Mouse (Mus musculus) left cerebral cortex, postnatal 14 days (tissue): Measurements from ENCODE around the gene Mmp9. TPM values are rescaled to one million over a fixed set of nuclear protein-coding genes. Genes with fewer than 3 reads are reported as not detected.
A peak's percentile ranks its signal among the peaks of the same experiment; 100 is the strongest.

Source experiments
- DNase-seq, 2 experiments: peaks; one replicate each; pipeline ENCODE4 v3.0.0; 2021 to 2022; ENCODE audit warnings: low spot score in 2 of 2, mixed read lengths in 1 of 2
- intact Hi-C: fragments of 180-260 bp; cut with DNase I; formaldehyde crosslinking; loops from one replicate; pipeline ENCODE4 v1.15.1; 2025
- total RNA-seq, 2 experiments: library from RNA; stranded (reverse); gene quantifications; 2 replicates each; pipeline ENCODE4 v1.2.3; 2021

Gene Mmp9
- total RNA-seq, 2 experiments from 2014 or later = 1.4 to 1.9 TPM

DNA sequence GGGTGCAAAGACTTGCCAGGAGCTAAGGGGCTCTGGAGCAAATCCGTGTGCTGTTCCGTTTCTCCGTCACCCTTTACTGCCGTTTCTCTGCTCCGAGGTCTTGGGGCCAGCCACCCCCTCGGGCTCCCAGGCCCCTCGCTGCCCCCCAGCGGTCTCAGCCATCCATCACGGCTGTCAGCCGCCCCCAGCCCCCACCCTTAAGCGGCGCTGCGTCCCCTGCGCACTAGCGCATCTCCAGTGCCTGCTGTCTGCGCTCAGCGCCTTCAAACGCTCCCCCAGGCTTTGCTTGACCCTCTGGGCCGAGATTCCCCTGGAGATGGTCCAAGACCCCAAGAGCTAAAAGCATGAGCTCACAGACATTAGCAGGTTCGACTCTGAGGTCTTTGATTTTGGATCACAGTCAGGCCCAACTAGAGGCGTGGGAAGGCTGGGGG lies 28.8 kb downstream of the Mmp9 start:
- intact Hi-C loops = loop anchor here (10.0 kb wide), 1 partner anchor 315 kb away; the partner anchor contains the start of gene Slc35c2
- peak in 1 of 2 experiments; percentile 61 for DNase-seq

DNA sequence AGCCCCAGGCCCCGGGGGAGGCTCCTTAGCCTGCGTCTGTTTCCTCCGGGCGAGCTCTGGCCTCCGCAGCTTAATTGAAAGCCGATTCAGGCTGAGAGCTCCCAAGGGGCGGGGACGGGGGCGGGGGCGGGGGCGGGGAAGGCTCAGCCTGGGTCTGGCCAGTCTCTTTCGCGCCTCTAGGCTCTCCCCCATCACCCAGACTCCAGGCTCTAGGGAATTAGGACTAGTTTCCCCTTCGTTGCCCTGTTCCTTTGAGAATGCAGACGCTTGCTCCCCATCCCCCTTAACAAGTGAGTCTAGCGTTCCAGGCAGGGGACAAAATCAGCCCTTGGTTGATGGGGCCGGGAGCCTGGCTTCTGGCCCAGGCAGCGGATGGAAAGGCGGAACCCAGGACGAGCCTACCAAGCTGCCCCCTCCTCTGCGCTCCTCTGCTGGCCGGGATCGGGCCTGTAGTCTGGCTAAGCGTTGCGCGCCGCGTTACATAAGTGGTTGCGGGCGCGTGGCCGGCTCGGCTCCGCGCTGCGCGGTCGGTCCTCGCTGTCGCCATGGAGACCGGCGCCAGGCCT lies 30.1 kb downstream of the Mmp9 start:
- intact Hi-C loops = no loop called here
- DNase-seq = peak in 1 of 2 experiments; percentile 68

DNA sequence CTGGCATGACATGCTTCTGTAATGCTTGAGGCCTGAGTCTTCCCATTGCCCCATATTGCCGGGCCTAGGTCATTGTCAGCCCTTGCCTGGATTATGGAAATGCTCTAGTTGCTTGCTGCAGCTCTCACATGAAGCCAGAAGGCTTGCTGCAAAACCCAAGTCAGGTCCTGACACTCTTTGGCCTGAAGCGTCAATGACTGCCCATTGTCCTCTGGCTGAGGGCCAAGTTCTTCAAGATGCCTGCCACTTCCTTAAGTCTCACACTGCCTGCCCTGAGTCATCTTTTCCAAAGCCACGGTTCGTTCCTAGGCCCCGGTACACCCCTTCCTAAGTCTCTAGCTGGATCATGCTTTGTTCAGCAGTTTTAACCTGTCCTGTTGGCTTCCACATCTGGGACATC lies 32.1 kb downstream of the Mmp9 start:
- no peak for DNase-seq
- intact Hi-C loops = no loop called here

DNA sequence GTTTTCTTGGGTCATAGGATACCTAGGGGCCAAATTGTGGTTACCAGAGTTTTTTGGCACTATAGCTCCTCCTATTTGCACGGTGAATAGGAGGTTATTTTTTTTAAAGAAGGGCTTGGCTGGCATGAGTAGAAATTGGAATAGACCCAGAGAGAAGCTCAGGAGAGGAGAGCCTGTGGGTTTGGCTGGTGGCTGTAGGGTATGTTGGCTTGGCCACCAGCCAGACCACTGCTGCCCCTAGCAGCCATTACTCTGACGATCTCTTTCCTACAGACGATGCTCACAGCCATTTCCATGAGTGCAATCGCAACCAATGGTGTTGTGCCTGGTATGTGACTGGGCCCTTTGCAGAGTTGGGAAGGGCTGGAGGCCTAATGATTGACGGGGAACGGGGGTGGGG lies 35.0 kb downstream of the Mmp9 start:
- DNase-seq = no peak
- intact Hi-C loops = no loop called here

DNA sequence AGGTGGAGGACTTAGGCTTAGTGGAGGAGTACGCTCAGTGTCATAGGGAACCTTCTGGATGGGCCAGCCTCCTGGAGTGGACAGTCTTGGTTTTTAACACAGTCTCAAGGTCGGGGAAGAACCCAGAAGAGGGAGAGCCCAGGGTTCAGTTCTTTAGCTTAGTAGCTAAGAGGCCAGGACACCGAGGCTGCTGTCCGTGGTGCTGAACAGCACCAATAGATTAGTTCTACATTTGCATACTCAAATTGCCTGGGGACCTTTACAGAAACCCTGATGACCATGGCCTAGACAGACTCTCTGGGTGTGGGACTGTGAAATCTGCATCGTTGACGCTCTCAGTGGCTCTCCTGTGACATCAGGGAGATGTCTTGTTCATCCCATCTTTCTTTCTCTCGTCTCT lies 39.2 kb downstream of the Mmp9 start:
- DNase-seq = no peak
- intact Hi-C loops = no loop called here

DNA sequence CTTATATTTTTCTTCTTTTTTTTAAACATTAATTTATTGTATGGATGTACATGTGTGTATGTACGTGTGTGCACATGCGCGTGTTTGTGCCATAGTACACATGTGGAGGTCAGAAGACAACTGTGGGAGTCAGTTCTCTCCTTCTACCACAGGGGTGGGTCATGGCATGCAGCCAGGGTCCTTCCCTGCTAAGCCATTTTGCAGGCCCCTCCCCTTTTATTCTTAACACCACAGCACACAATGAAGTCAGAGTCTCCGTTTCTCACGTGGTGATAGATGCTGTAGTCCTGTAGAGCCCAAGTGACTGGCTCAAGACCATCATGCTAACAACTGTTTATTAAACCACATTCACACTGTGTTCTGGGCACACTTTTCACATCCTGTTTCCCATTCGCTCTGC lies 45.4 kb downstream of the Mmp9 start:
- no peak for DNase-seq
- intact Hi-C loops = no loop called here

DNA sequence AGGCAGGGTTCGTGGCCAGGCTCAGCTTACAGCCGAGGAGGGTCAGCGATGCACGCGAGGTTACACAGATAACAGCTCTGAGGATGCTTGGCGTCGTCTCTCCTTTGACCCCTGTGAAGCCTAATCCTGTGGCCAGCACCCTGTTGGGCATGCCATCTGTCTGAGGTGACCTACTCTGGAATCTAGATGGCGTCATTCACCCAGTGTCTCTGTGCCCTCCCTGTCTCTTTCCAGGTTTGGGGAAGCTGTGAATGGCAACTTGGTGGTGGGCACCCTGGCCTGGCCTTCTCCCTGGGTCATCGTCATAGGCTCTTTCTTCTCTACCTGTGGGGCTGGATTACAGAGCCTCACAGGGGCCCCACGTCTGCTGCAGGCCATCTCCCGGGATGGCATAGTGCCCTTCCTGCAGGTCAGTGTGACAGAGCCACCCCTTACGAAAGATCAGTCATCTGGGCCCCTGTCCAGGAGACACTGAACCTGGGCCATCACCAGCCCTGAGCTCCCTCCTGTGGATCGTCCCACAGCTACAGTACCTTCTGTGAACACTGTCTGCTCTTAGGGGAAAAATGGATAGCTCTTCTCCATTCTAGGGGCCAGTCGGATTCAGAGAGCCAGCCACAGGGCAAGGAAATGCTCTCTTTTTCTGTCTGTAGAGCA lies 45.9 kb downstream of the Mmp9 start:
- DNase-seq = no peak

DNA sequence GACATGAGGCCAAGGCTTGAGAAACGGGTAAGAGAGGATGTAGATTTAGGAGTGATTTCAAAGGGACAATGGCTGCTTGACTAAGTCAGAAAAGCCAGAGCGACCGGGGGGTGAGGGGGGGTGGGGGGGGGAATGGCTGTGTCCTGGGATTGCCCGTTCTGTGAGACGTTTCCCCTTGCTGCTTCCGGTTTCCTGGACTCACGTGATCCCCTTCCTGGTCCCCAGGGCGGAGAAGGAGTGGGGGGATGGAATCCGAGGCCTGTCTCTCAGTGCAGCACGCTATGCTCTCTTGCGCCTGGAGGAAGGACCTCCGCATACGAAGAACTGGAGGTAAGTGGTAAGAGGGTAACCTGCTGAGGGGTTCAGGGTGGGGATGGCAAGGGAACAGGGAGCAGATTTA lies 48.2 kb downstream of the Mmp9 start:
- intact Hi-C loops = no loop called here
- DNase-seq = no peak

More for the DNA sequence above, 45.9 kb downstream of the Mmp9 start:
- intact Hi-C loops = no loop called here

DNA sequence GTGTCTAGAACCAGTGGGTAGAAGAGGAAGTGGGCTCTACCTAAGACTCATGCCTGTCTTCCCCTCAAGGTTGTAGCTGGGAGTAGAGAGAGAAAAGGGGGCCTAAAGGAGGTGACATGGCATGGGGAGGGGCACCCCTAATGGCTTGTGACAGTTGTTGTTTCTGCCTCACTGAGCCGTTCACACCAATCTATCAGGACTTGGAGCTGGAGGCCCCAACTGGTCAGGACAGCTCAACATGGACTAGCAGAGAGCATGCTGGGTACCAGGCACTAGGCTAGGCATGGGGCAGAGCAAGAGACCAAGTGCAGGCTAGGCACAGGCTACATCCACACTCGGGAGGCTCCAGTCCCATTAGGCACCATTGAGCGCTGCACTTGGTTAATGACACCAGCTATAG lies 50.5 kb downstream of the Mmp9 start:
- intact Hi-C loops = no loop called here
- DNase-seq = no peak

DNA sequence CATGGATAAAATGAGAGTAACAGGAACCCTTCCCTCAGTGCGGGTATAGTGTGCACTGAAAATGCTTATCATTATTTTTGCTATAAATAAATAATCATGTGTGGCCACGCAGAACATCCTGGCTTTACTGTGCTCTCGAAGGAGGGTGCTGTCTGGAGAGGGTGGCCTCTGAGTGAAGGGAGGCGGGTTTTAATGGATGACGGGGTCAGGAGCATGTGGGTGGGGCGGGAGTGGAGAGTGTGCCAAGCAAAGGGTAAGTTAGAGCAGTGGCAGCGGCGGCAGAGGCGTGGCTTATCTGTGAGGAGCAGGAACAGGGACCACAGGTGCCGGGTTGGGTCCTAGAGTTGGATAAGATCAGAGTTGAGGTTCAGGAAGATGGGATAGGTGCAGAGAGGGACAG lies 51.2 kb downstream of the Mmp9 start:
- DNase-seq = no peak
- intact Hi-C loops = no loop called here

DNA sequence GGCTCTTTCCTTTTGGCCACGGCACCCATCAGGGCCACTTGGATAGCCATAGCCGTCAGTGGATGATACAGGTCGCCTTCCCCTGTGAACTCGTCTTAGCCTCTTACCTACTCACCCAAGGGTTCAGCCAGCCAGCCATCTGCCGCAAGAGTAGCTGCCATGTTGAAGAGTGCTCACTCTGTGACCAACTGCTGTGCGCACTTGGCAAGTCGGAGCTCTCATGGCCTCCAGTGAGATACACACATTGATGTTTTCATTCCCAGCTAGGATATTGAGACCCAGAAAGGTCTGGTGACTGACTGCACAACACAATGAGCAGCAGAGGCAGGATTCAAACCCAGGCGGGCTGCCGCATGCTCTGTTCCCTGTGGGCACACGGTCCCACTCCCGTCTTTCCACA lies 53.6 kb downstream of the Mmp9 start:
- intact Hi-C loops = no loop called here
- DNase-seq = no peak

DNA sequence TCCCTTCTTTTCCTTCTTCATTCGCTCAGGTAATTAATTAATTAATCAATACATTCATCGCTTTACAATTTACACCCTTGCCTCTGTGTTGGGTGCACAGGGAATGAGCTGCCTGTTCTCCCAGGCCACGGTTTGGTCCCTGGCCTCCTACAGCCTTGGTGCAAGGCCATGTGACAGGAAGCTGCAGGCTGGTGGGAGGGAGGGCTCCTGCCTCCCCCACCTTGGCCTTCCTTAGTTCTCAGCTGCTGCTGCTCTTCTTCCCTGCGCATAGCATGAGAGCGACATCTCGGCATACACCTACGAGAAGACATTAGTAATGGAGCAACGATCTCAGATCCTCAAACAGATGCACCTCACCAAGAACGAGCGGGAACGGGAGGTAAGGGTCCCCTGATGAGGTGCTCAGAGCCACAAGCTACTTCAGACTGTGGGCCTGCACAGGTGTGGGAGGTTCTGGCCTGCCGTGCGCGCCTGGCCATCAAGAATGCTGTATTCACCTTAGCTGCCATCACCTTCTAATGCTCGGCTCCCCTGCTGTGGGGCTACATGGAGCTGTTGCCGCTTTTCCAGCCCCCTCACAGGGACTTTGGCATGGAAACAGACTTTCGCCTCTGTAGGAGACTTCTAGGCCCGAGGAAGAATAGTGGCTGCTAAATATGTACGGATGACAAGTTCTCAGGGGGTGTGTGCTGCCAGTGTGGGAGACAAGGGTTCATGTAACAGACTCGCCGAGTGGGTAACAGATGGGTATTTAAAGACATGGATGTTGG lies 54.3 kb downstream of the Mmp9 start:
- DNase-seq = peak; percentile 55 to 80
- intact Hi-C loops = no loop called here

DNA sequence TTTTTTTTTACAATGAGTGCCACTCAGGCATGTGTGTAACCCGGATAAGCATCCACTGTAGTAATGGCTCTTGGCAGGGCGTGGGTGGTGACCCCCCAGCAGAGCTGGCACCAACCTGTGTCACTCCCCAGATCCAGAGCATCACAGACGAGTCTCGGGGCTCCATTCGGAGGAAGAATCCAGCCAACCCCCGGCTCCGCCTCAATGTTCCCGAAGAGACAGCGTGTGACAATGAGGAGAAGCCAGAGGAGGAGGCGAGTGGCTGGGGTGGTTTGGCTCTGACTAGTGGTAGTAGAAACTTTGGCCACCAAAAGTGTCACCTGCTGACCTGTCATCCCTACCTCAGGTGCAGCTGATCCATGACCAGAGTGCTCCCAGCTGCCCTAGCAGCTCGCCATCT lies 55.4 kb downstream of the Mmp9 start:
- DNase-seq = peak in 1 of 2 experiments; percentile 44
- intact Hi-C loops = no loop called here

DNA sequence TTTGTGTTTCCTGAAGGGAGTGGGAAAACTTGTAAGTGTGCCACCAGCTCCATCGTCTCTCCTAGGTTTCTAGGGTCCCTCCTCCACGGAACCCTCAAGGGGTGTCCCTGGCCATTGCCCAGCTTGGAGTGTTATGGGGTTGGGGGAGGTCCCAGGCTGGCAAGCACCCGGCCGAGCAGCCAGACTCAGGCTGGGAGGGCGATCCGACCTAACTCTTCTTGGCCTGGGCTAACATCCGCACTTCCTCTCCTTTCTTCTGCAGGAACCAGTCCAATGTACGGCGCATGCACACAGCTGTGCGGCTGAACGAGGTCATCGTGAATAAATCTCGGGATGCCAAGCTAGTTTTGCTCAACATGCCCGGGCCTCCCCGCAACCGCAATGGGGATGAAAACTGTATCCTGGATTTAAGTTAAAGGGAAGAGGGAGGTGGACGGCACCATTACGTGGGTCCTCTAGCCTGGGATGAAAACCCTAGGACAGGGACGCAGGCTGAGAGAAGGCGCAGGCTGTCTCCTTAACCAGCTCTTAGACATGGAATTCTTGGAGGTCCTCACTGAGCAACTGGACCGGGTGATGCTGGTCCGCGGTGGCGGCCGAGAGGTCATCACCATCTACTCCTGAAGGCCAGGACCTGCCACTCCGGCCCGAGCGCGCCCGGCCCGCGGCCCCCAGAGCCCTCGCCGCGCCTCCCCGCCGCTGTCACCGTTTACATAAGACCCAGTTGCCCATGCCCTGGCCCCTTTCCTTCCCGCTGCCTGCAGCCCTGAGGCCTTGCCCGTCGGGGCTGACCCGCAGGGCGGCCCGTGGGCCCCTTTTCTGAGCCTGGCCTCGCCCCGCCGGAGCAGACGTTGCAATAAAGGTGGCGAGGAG lies 56.5 kb downstream of the Mmp9 start:
- intact Hi-C loops = no loop called here
- DNase-seq = peak in 1 of 2 experiments; percentile 20

DNA sequence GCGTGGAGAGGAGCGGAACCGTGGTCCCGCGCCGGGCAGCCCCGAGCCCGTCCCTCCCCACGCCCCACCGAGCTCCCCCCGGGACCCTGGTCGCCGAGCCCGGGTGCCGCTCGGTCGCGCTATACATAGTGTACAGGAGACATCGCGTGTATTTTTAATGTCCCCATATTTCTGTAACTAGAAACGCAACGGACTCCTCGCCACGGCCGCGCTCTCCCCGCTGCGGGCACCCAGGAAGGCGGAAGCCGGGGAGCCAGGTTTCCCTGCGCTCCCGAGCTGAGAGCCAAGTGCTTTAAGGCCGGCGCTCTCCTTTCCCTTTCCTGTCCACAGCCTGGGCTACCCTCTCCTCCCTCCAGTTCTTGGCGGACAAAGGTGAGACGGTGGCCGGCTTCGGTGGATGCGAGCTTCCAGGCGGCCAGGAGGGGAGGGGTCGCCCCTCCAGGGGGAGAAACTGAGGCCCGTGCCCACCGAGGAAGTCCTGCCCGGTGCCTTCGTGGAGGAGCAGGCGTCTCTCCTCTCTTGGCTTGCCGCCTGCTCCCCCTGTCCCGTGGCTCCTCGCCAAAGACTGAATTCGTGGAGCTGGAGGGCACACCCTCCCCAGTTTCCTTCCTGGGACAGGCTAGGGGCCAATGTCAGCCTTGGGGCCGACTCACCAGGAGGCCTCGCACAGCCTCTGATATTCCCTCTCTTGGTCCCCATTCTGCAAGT lies 57.3 kb downstream of the Mmp9 start:
- intact Hi-C loops = no loop called here
- DNase-seq = no peak

DNA sequence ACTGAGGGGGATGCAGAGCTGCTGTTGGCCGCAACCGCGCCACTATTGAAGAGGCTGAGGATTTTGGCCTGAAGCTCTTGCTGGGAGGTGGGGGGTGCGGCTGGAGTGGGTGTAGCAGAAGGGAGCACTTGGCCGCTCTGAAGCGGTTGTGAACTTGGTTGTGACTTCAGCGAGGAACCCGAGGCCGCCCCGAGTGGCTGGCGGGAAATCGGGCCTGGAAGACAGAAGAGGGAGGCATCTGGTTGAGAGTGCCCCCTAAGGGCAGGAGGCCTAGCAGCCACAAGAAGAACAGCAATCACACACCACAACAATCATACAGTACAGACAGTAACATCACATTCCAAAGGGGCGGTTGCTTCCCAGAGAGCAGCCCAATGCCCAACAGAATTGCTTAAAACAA lies 61.4 kb downstream of the Mmp9 start:
- intact Hi-C loops = no loop called here
- DNase-seq = no peak

DNA sequence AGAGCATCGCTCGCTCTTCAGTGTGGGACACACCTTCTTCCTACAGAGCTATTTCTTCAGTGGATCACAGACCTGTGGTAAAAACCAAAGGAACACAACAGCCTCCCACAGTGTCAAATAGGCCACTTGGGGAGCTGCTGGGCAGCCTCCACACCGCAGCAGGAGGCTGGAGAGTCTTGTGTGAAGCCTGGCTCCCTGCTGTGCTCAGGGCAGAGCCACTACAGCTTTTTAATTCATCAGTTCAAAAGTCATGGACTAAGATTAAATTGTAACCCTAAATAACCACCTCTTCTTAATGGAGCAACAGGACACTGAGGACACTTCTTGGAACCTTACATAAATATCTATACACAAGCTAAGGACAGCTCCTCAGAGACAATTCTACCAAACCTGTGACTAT lies 62.5 kb downstream of the Mmp9 start:
- DNase-seq = no peak

DNA sequence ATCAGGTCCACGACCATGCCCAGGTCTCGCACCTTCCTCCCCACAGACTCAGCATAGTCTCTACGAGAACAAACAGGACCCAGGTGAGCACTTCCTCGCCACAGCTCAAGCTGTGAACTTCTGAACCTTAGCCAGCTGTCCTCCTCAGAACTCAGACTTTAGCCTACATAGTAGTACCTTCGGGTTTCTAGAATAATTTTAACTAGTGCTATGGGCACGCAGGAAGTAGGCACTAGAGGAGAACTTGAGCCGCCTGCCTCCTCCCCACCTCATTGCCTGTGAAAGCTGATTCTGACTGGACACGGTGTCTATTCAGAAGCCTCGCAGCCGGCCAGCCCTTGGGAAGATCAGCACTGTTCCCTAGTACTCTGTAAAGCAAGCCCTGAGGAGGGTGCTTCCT lies 63.7 kb downstream of the Mmp9 start:
- intact Hi-C loops = no loop called here
- no peak for DNase-seq

More for the DNA sequence above, 62.5 kb downstream of the Mmp9 start:
- intact Hi-C loops = no loop called here
